In the genomic region with DNA sequence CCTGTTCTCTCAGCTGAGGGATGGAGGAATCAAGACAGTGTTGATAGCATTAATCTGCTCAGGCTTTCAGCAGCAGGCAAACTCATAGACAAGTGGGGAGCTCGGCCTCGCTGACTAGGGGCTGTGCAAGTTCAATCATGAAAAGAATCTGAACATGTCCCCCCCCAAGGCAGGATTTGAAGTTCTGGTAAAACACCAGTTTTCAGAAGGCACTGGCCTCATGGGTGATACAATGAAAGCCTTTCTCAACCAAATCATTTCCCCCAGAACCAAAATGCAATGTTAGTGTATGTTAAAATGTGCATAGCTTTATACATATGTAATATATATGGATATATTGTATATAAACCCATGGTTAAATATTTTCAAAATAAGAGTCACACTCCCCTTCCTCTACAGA, we compare ENCODE assay signal across 13 mouse cellular contexts.
DNase-seq lines count a peak whose midpoint lies in the region; ATAC-seq and TF ChIP-seq lines count a peak whose summit lies in the region.
"Had no signal": no experiment of that assay in that cellular context is flagged by ENCODE, and none has a peak within 500 bp of the region (broad histone marks: within the 10 kb centered on the region; RNA-seq: fewer than 3 reads in every experiment).

No protein-coding gene starts in this region.

- no peaks in the 10 kb centered on the region for H3K9me3 ChIP-seq in ES-E14 (ENCODE audit: control insufficient read depth, insufficient read depth, low read depth, low read length)
- H3K9me3 ChIP-seq in hindbrain, embryonic 11.5 days (ENCODE audit: control insufficient read depth, low read length) = no peaks in the 10 kb centered on the region
- no peaks in the 10 kb centered on the region for H3K9me3 ChIP-seq in midbrain, embryonic 13.5 days

- in situ Hi-C loops in ES-E14 (cut with MboI; ENCODE audit: low sequenced_read_pairs in 2 of 2, unreplicated experiment in 2 of 2) = no loop called here

- intact Hi-C loops in left cerebral cortex, postnatal 14 days (cut with DNase I) = loop anchor here (5.0 kb wide), 1 partner anchor 54 kb away; no protein-coding TSS in a partner anchor

- H3K9ac ChIP-seq in ES-E14 (ENCODE audit: insufficient read depth, low read depth, low read length, poor library complexity, severe bottlenecking) = peak overlapping the region; percentile 42; the same call in 1 of the 2 replicates
- peak overlapping the region; percentile 38 for H3K9ac ChIP-seq in hindbrain, embryonic 11.5 days (ENCODE audit: low read depth, low read length)
- H3K9ac ChIP-seq in midbrain, embryonic 13.5 days (replicated peaks) = peak overlapping the region; percentile 87

- no peak overlapping the region for H3K27ac ChIP-seq in ES-E14 (ENCODE audit: insufficient read depth, low read depth, low read length, poor library complexity, severe bottlenecking)
- peak overlapping the region; percentile 93 for H3K27ac ChIP-seq in hindbrain, embryonic 11.5 days (ENCODE audit: low read depth, low read length)
- peak overlapping the region; percentile 99 for H3K27ac ChIP-seq in midbrain, embryonic 13.5 days
- H3K27ac ChIP-seq: macrophage; stomach, postnatal 0 days had no signal

- DNase-seq in cerebellum, postnatal 10 days = peak; percentile 11 to 13
- no peak for DNase-seq in ES-E14 (ENCODE audit: low read depth, low spot score)
- DNase-seq in hindbrain, embryonic 11.5 days (ENCODE audit: low spot score) = peak; percentile 20
- DNase-seq in frontal cortex, adult 2 months (ENCODE audit: extremely low spot score in 1 of 2, low spot score in 1 of 2) = no peak
- no peak for DNase-seq in left cerebral cortex, postnatal 14 days (ENCODE audit: low spot score in 2 of 2)
- DNase-seq: liver; right cerebral cortex, postnatal 14 days had no signal

- 13% methylated on average over 2 of the region's 2 CpGs for WGBS in hindbrain, embryonic 11.5 days
- WGBS in midbrain, embryonic 13.5 days = 10% methylated on average over 2 of the region's 2 CpGs

- H3K4me1 ChIP-seq in ES-E14 (ENCODE audit: control insufficient read depth in 2 of 2, insufficient read depth in 2 of 2, low read length in 2 of 2, poor library complexity in 1 of 2) = peaks cover 0 to 7% of the 10 kb centered on the region in 2 experiments; a peak in 3 of 4 replicates
- peaks cover 3% of the 10 kb centered on the region; the same call in 1 of the 2 replicates for H3K4me1 ChIP-seq in hindbrain, embryonic 11.5 days (replicated peaks; ENCODE audit: control insufficient read depth, insufficient read depth, low read length)
- peaks cover 52% of the 10 kb centered on the region for H3K4me1 ChIP-seq in midbrain, embryonic 13.5 days (replicated peaks)

- ATAC-seq in cerebellum, adult (ENCODE audit: insufficient number of reproducible peaks, low FRiP score, low TSS enrichment) = no peak
- no peak for ATAC-seq in hindbrain, embryonic 11.5 days (ENCODE audit: low FRiP score)
- ATAC-seq in midbrain, embryonic 13.5 days = no peak
- ATAC-seq in megakaryocyte progenitor cell, adult 5-6 weeks (replicated peaks; ENCODE audit: poor library complexity) = no peak
- ATAC-seq: inflammation-experienced regulatory T-cells, adult 6 months had no signal

- H3K36me3 ChIP-seq in ES-E14 (ENCODE audit: control insufficient read depth, insufficient read depth, low read length, poor library complexity, severe bottlenecking) = no peaks in the 10 kb centered on the region
- no peaks in the 10 kb centered on the region for H3K36me3 ChIP-seq in hindbrain, embryonic 11.5 days (ENCODE audit: control insufficient read depth, insufficient read depth, low read length)
- no peaks in the 10 kb centered on the region for H3K36me3 ChIP-seq in midbrain, embryonic 13.5 days

- H3K27me3 ChIP-seq in hindbrain, embryonic 11.5 days (ENCODE audit: control insufficient read depth, insufficient read depth, low read length) = no peaks in the 10 kb centered on the region
- no peaks in the 10 kb centered on the region for H3K27me3 ChIP-seq in midbrain, embryonic 13.5 days

- H3K4me2 ChIP-seq in hindbrain, embryonic 11.5 days (replicated peaks; ENCODE audit: low read depth, low read length) = peak overlapping the region; percentile 39
- peak overlapping the region; percentile 73 for H3K4me2 ChIP-seq in midbrain, embryonic 13.5 days (replicated peaks)

- peak overlapping the region in 1 of 2 experiments; percentile 64; a peak in 2 of 4 replicates for H3K4me3 ChIP-seq in ES-E14 (ENCODE audit: insufficient read depth in 1 of 2, low read depth in 1 of 2, low read length in 2 of 2, poor library complexity in 1 of 2, severe bottlenecking in 1 of 2)
- H3K4me3 ChIP-seq in hindbrain, embryonic 11.5 days (ENCODE audit: low read depth, low read length) = peak overlapping the region; percentile 33
- peak overlapping the region; percentile 53 for H3K4me3 ChIP-seq in midbrain, embryonic 13.5 days (replicated peaks)

TF ChIP-seq in ES-E14, 5 proteins besides CTCF, POLR2A, EP300 and RAD21:
- TF ChIP-seq CHD2 (IDR thresholded peaks at IDR 0.05; ENCODE audit: low read depth, low read length) (no peak), ZNF384 (IDR thresholded peaks at IDR 0.05; ENCODE audit: low read depth, low read length) (no peak), MAFK (IDR thresholded peaks at IDR 0.05; ENCODE audit: insufficient read depth, low read depth, low read length) (no peak), HCFC1 (IDR thresholded peaks at IDR 0.05; ENCODE audit: borderline replicate concordance, insufficient read depth, low read length) (no peak), ZC3H11A (IDR thresholded peaks at IDR 0.05; ENCODE audit: borderline replicate concordance, low read depth, low read length) (no peak)
TF ChIP-seq in ES-E14: peak in this region for 0.

Comparison
In these comparisons a context has a peak if more than half of its experiments do, and no peak if none do; other contexts are left out.
1. DNase-seq: peak in cerebellum, postnatal 10 days (2 of 2) and hindbrain, embryonic 11.5 days (single experiment); none in ES-E14 (single experiment), frontal cortex, adult 2 months (0 of 2) and left cerebral cortex, postnatal 14 days (0 of 2).
2. Peak in every context shown above with its lines, with median percentiles within 50 percentile points of each other: H3K9ac ChIP-seq.